Mouse (Mus musculus) cerebellum, postnatal 25 days (tissue): Measurements from ENCODE around the gene Nras.

Experiments used
- DNase-seq, 2 experiments: peaks; one replicate each; pipeline ENCODE4 v3.0.0; 2021; ENCODE audit warnings: mixed read lengths in 2 of 2

Gene Nras

GRCm38 (mm10) chr3:103058207-103059157 lies at the start of gene Nras:
Gene Nras, plus strand, starts transcription at chr3:103058285.
- DNase-seq = peak; percentile 92 to 95

- DNase-seq = no peak
Measured at GRCm38 (mm10) chr3:103017350-103017749, 40.7 kb upstream of the Nras start.

- no peak for DNase-seq
Measured at GRCm38 (mm10) chr3:103019462-103019861, 38.6 kb upstream of the Nras start.

- DNase-seq = peak; percentile 97 to 98
Measured at GRCm38 (mm10) chr3:103020249-103020942, 37.7 kb upstream of the Nras start, which contains the start of gene Csde1. Gene Csde1, plus strand, starts transcription at chr3:103020426.

GRCm38 (mm10) chr3:103020943-103021638 lies 37.0 kb upstream of the Nras start:
- DNase-seq = peak; percentile 88 to 91

GRCm38 (mm10) chr3:103026174-103026573 lies 31.9 kb upstream of the Nras start:
- no peak for DNase-seq

- DNase-seq = no peak
Measured at GRCm38 (mm10) chr3:103040285-103040684, 17.8 kb upstream of the Nras start.

- DNase-seq = no peak
Measured at GRCm38 (mm10) chr3:103040861-103041379, 17.2 kb upstream of the Nras start.

GRCm38 (mm10) chr3:103056016-103056595 lies 2.0 kb upstream of the Nras start:
- no peak for DNase-seq

GRCm38 (mm10) chr3:103057752-103058151 lies 333 bp upstream of the Nras start:
- no peak for DNase-seq

- no peak for DNase-seq
Measured at GRCm38 (mm10) chr3:103066927-103067326, 8.8 kb downstream of the Nras start.

- DNase-seq = no peak
Measured at GRCm38 (mm10) chr3:103068971-103069370, 10.9 kb downstream of the Nras start.

- no peak for DNase-seq
Measured at GRCm38 (mm10) chr3:103073771-103074170, 15.7 kb downstream of the Nras start, which contains the start of gene Ampd1. Gene Ampd1, plus strand, starts transcription at chr3:103074014.

- DNase-seq = no peak
Measured at GRCm38 (mm10) chr3:103075871-103076270, 17.8 kb downstream of the Nras start.

GRCm38 (mm10) chr3:103076476-103076875 lies 18.4 kb downstream of the Nras start:
- no peak for DNase-seq

- DNase-seq = no peak
Measured at GRCm38 (mm10) chr3:103079301-103079700, 21.2 kb downstream of the Nras start.

- no peak for DNase-seq
Measured at GRCm38 (mm10) chr3:103081051-103081450, 23.0 kb downstream of the Nras start.

GRCm38 (mm10) chr3:103081861-103082453 lies 23.9 kb downstream of the Nras start:
- no peak for DNase-seq

GRCm38 (mm10) chr3:103082761-103083160 lies 24.7 kb downstream of the Nras start:
- DNase-seq = no peak

GRCm38 (mm10) chr3:103085986-103086385 lies 27.9 kb downstream of the Nras start:
- DNase-seq = no peak

- no peak for DNase-seq
Measured at GRCm38 (mm10) chr3:103091753-103092152, 33.7 kb downstream of the Nras start.

- DNase-seq = no peak
Measured at GRCm38 (mm10) chr3:103098662-103099061, 40.6 kb downstream of the Nras start.
